Mouse (Mus musculus): Measurements from ENCODE around the gene Tnfrsf1a.

The Tnfrsf1a gene

GRCm38 (mm10) chr6:125325337-125325736 lies 23.8 kb upstream of the Tnfrsf1a start:
- DNase-seq: no peak

GRCm38 (mm10) chr6:125328243-125328642 lies 20.9 kb upstream of the Tnfrsf1a start:
- DNase-seq: no peak

DNA sequence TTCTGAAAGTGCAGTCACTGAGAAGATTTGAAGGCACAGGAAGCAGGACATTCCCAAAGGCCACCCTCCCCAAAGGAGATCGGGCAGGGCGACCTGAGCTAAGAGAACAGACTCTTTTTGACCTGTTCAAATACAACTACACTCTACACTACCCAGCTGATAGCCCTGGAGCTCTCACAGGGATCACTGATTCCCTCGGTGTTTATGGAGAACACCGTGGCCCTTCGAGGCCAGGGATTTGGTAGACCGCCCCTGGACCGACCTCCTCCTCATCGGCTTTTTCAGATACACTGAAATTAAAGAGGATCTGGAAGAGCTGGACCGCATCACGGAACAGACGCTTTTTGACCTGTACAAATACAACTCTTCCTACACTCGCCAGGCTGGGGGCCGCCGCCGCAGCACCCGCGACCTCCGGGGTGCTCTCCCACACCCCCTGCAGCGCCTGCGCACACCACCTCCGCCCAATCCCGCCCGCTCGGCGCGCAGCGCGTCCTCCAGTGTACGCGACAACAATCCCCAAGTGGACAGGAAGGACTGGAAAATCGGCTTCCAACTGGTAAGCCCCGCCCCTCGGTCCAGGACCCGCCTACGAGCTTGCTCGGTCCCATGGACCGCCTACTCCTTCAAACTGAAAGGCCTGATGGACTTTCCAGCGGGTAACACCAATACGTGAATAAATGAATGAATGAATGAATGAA lies 18.4 kb upstream of the Tnfrsf1a start:
- peak; percentile 85 for DNase-seq

- no peak for DNase-seq
These were observed 15.9 kb upstream of the Tnfrsf1a start for GRCm38 (mm10) chr6:125333112-125333899.

DNA sequence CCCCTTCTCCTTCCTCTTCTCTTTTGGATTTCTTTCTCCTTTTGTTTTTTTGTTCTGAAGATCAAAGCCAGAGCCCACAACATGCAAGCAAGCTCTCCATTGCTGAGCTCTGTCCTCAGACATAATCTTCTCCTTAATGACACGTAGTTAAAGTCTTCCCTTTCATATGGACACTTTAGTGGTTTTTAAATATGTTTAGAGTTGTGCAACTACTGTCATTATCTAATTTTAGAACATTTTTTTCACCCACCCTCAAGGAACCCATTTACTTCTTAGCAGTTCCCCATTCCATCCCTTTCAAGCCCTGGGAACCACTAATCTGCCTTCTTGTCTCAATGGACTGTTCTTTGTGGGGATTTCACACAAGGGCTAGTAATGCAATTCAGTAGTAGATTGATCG lies 14.8 kb upstream of the Tnfrsf1a start:
- no peak for DNase-seq

DNA sequence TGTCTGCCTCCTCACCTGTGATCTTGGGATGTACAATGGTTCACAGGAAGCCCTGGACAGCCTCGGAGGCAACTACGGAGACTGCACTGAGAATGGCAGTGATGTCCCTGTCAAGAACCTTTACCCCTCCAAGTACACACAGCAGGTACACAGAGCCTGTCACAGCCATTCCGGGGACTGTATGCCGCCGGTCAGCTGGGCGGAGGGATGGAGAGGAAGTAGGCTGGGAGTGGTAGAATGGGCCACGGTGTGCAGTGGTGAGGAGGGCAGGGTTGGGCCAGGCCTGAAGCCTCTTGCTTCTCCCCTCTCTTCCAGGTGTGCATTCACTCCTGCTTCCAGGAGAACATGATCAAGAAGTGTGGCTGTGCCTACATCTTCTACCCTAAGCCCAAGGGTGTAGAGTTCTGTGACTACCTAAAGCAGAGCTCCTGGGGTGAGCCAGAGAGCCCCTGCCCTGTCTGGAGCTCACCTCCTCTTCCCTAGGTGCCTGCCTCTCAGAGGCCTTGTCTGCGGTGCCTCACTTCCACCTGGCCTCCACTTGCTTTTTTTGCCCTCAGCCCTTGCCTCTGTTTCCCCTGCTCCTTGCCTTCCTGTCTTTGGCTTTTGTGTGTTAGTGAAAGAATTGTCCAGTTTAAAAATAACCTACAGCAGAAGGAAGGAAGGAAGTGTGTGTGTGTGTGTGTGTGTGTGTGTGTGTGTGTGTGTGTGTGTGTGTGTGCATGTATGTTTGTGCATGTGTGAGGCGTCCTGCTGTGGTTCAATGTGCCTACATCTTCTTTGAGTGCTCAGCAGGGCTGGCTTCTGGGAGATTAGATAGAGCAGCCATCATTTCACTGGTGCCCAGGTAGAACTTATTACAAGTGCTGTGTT lies 10.1 kb upstream of the Tnfrsf1a start:
- no peak for DNase-seq

DNA sequence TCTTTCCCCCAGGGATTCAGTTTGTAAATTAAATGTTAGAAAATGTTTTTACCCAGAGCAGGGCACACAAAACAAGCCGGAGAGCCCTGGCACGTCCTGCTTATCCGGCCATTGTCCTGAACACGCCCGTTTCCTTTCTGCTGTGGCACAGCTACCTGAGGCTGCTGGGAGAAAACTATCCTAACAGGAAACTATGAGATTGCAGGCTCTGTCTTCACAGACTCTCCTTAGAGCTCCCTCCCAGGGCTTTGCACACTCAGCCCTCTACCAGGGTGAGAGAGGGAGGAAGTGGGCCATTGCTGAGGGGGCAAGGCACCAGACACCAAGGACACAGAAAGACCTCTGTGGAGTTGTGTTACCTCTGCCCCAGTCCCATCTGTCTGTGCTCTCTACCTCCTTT lies 8.9 kb upstream of the Tnfrsf1a start:
- no peak for DNase-seq

GRCm38 (mm10) chr6:125342198-125342597 lies 7.0 kb upstream of the Tnfrsf1a start:
- DNase-seq: no peak

- DNase-seq: no peak
These were observed 5.1 kb upstream of the Tnfrsf1a start for GRCm38 (mm10) chr6:125344084-125344483.

DNA sequence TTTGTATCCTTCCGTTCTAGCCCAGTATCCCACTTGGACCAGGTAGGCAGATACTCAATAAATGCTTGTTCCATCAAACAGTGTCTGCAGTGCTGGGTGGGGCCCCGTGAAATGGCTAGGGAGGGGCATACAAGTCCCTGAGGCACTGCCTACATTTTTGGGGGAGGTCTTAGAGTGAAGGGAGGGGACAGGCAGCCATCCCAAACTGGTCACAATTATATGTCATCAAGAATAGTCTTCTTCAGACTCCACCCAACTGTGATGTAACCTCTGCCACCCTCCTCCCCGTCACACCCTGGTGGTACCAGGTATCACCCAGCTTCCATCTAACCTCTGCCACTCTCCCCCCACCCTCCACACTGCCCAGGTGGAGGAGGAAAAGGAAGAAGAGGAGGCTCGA lies 4.3 kb upstream of the Tnfrsf1a start:
- no peak for DNase-seq

DNA sequence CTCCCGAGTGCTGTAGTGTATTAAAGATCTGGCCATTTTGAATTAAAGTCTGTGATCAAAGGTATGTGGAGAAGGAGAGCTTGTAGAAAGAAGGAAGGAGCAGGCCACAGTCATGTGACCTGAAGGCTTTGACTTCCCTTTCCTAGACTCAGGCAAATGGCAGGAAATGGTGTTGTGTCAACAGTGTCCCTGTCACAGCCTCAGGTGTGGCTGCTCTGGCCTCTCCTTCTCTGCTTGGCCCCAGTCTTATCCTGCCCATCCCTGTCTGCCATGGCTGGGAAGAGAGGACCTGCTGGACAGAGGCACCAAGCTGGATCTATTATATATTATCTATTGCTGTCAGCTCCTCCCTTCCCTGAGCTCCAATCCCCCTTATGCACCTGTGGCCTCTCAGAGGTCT lies 3.5 kb upstream of the Tnfrsf1a start:
- DNase-seq: no peak

GRCm38 (mm10) chr6:125346029-125346428 lies 3.1 kb upstream of the Tnfrsf1a start:
- no peak for DNase-seq

GRCm38 (mm10) chr6:125349575-125350230 lies 541 bp downstream of the Tnfrsf1a start:
- peak; percentile 61 for DNase-seq

- DNase-seq: no peak
These were observed 1.3 kb downstream of the Tnfrsf1a start for GRCm38 (mm10) chr6:125350231-125350994.

- DNase-seq: no peak
These were observed 1.8 kb downstream of the Tnfrsf1a start for GRCm38 (mm10) chr6:125350995-125351324.

GRCm38 (mm10) chr6:125351368-125352045 lies 2.3 kb downstream of the Tnfrsf1a start:
- DNase-seq: no peak

- DNase-seq: no peak
These were observed 2.9 kb downstream of the Tnfrsf1a start for GRCm38 (mm10) chr6:125352046-125352384.

- DNase-seq: no peak
These were observed 3.6 kb downstream of the Tnfrsf1a start for GRCm38 (mm10) chr6:125352811-125353210.

DNA sequence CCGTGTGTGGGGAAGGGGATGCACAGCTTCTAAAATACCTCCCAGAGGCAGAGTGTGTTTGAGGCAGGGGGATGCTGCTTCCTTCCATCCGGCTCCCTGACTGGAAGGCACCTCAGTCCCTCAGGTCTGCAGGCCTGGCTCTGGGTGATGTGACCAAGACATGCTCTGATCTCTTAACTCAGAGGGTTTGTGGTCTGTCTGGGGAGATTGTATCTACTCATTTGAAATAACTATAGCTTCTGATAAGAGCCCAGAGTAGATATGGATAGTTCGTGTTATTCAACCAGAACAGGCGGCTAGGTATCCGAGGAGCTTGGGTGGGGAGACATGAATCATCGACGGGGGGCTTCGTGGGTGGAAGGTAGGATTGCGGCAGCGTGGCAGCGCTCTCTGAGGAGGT lies 4.1 kb downstream of the Tnfrsf1a start:
- no peak for DNase-seq

DNA sequence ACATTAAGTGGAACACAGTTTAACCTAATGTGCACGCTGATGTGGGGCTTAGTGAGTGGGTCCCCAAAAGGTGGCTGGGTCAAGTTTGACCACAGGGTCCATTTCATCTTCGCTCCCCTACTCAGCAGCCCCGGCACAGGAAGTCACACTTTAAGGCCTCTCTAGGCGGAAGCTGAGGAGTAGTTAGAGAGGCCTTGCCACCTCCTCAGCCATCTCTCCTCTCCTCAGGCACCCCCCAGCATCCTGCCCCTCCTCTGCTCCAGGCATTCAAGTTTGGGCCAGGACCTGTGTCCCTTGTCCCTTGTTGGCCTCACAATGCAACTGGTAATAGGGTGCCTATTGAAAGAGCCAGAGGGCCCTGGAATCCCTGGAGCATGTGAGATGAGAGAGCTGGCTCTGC lies 4.5 kb downstream of the Tnfrsf1a start:
- no peak for DNase-seq

- peak; percentile 38 for DNase-seq
These were observed 5.4 kb downstream of the Tnfrsf1a start for GRCm38 (mm10) chr6:125354352-125355151.
